Mouse (Mus musculus) liver, adult 2 months (tissue): ENCODE results near the gene Atp1b2. TPM values are rescaled to one million over a fixed set of nuclear protein-coding genes. Genes with fewer than 3 reads are reported as not detected.

Experiments
- DNase-seq: peaks from one replicate; pipeline ENCODE4 v3.0.0-alpha.2; 2011; ENCODE audit warnings: low read depth, low spot score; ENCODE audit errors: extremely low read depth
- H3K27ac ChIP-seq: fragments of 200-500 bp; replicated peaks from 2 replicates; pipeline ENCODE4 v1.5.1; 2012; ENCODE audit warnings: low read depth, mild to moderate bottlenecking, control low read depth, inconsistent platforms, low read length; ENCODE audit not compliant: insufficient read depth
- H3K27me3 ChIP-seq: fragments of 200-500 bp; 2 replicates; pipeline ENCODE4 v1.6.1; 2012; ENCODE audit warnings: mild to moderate bottlenecking, moderate library complexity, low read length, inconsistent platforms; ENCODE audit not compliant: control insufficient read depth, insufficient read depth
- H3K36me3 ChIP-seq: fragments of 200-500 bp; 2 replicates; pipeline ENCODE4 v1.6.1; 2012; ENCODE audit warnings: low read length, inconsistent platforms; ENCODE audit not compliant: control insufficient read depth, insufficient read depth
- H3K4me1 ChIP-seq: fragments of 200-500 bp; 2 replicates; pipeline ENCODE4 v1.6.1; 2011; ENCODE audit warnings: low read length; ENCODE audit not compliant: control insufficient read depth, insufficient read depth
- H3K4me3 ChIP-seq: fragments of 200-500 bp; 2 replicates; pipeline ENCODE4 v1.5.1; 2011; ENCODE audit warnings: low read depth, mild to moderate bottlenecking, control low read depth, low read length, moderate library complexity; ENCODE audit not compliant: insufficient read depth
- H3K79me2 ChIP-seq: fragments of 200-500 bp; 2 replicates; pipeline ENCODE4 v1.6.1; 2012; ENCODE audit warnings: inconsistent platforms, mild to moderate bottlenecking, low read length, moderate library complexity; ENCODE audit not compliant: control insufficient read depth, insufficient read depth
- H3K9ac ChIP-seq: fragments of 200-500 bp; 2 replicates; pipeline ENCODE4 v1.6.1; 2012; ENCODE audit warnings: low read depth, mild to moderate bottlenecking, control low read depth, inconsistent platforms, low read length
- CTCF ChIP-seq: fragments of 200-500 bp; IDR thresholded peaks from 2 replicates; pipeline ENCODE4 v1.5.1; 2011; ENCODE audit warnings: low read depth, low read length, control low read depth
- POLR2A ChIP-seq: fragments of 200-500 bp; IDR thresholded peaks from 2 replicates; pipeline ENCODE4 v1.6.1; 2011; ENCODE audit warnings: low read length, control low read depth; ENCODE audit not compliant: insufficient read depth; ENCODE audit errors: extremely low read depth
- whole genome bisulfite sequencing: fragments of 180-500 bp; shearing (Covaris S2); methylation state at CpG from one replicate; pipeline ENCODE4 v1.1.7; 2018; 5-methylcytosine and 5-hydroxymethylcytosine counted together
- polyA plus RNA-seq: library from polyadenylated mRNA; depleted of rRNA; stranded (reverse); fragments of >200 nt; gene quantifications from 2 replicates; pipeline ENCODE4 v1.2.3, GENCODE M21; 2012
- total RNA-seq: library from RNA; depleted of rRNA; stranded (reverse); fragments of >200 nt; gene quantifications from 2 replicates; pipeline ENCODE4 v1.2.3, GENCODE M21; 2014

The Atp1b2 gene
- total and polyA plus RNA-seq, 2 experiments: 0.18 to 0.40 TPM

DNA sequence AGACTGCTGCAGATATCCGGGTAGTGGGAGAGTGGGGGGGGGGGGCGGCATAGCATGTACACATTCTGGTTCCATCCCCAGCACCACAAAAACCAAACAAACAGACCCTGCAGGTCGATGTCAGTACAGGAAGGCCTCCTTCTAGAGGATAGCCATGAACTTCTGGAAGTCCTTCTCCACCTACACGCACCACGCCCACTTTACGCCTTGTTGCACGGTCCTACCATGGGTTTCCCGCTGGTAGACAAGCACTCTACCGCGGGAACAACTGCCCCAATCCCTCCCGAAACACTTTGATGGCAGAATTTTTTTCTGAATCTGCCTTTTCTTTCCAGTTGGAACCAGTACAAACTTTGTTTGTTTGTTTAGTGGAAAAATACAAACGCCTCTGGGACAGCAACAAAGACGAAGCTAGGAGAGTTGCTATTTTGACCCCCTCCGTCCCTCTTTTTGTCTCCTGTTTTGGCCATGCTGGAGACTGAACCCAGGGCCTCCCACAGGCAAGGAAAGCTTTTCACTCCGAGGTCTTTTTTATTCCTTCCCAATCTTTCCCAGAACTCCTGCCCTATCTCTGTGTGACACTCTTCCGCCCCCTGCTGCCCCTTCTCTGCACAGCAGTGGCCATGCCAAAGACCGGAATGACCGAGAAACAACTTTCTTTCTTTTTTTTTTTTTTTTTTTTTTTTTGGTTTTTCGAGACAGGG, 8.0 kb upstream of the Atp1b2 start:
- no peak overlapping the region for H3K4me3 ChIP-seq
- peak; percentile 51 for DNase-seq
- H3K79me2 ChIP-seq: no peaks in the 10 kb centered on the region
- H3K36me3 ChIP-seq: no peaks in the 10 kb centered on the region
- WGBS: 9% methylated on average over 19 of the region's 19 CpGs
- no peak overlapping the region for H3K27ac ChIP-seq
- 0 out of 2 replicates have a peak overlapping the region, but pooled peaks have one; percentile 37 for H3K9ac ChIP-seq
- TF ChIP-seq POLR2A (no peak), CTCF (peak; percentile 89)
- H3K27me3 ChIP-seq: no peaks in the 10 kb centered on the region
- H3K4me1 ChIP-seq: no peaks in the 10 kb centered on the region

DNA sequence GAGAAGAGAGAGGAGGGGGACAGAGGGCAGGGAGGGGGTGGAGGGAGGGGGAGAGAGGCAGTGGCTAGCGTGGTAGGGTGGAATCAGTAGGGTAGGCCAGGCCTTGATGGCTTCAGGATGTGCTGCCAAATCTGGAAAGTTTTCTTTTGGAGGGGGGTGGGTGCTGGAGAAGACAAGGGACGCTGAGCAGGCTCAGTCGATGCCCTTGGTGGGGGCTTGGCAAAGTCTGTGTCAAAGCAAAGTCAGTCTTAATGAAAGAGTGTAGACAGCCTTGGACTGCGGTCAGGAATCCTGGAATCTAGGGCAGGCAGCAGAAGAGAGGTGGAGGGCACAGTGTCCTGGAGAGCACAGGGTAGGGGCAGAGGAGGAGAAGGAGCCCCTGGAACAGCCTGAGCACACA, 5.2 kb upstream of the Atp1b2 start:
- H3K27me3 ChIP-seq: peaks cover 2% of the 10 kb centered on the region; the same call in 1 of the 2 replicates
- H3K79me2 ChIP-seq: no peaks in the 10 kb centered on the region
- H3K4me1 ChIP-seq: no peaks in the 10 kb centered on the region
- TF ChIP-seq CTCF (no peak), POLR2A (no peak)
- H3K9ac ChIP-seq: no peak overlapping the region
- no peak overlapping the region for H3K27ac ChIP-seq
- H3K36me3 ChIP-seq: no peaks in the 10 kb centered on the region
- DNase-seq: no peak
- WGBS: 80% methylated on average over 4 of the region's 4 CpGs
- H3K4me3 ChIP-seq: no peak overlapping the region

- TF ChIP-seq POLR2A: no peak
- no peak for TF ChIP-seq CTCF
- no peak overlapping the region for H3K9ac ChIP-seq
- 77% methylated on average over 7 of the region's 7 CpGs for WGBS
- H3K4me1 ChIP-seq: peaks cover 4% of the 10 kb centered on the region; the same call in 1 of the 2 replicates
- DNase-seq: no peak
- no peak overlapping the region for H3K27ac ChIP-seq
- peaks cover 10% of the 10 kb centered on the region for H3K27me3 ChIP-seq
- H3K36me3 ChIP-seq: no peaks in the 10 kb centered on the region
- no peaks in the 10 kb centered on the region for H3K79me2 ChIP-seq
- no peak overlapping the region for H3K4me3 ChIP-seq
Observed at GRCm38 (mm10) chr11:69609416-69609815, 3.7 kb upstream of the Atp1b2 start.

DNA sequence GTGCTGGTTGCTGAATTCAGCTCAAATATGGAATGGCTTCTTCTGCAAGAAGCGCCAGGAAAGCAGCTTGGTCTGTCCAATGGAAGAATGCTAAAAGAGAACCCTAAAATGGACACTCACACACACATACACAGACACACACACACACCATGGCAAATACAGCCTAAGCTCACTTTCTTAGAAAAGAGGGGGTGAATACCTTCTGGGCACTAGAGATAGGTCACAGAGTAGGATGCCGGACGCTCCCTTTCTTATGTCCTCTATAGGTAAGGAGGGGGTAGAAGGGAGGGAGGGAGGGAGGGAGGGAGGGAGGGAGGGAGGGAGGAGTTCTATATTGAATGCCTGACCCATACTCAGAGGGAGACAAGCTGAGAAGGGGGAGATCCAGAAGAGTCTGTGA, 2.8 kb upstream of the Atp1b2 start:
- Histone ChIP-seq H3K27ac (no peak overlapping the region), H3K79me2 (no peaks in the 10 kb centered on the region), H3K27me3 (peaks cover 10% of the 10 kb centered on the region), H3K36me3 (no peaks in the 10 kb centered on the region), H3K4me3 (no peak overlapping the region), H3K9ac (no peak overlapping the region), H3K4me1 (peaks cover 4% of the 10 kb centered on the region; the same call in 1 of the 2 replicates)
- DNase-seq: no peak
- 87% methylated on average over 3 of the region's 3 CpGs for WGBS
- TF ChIP-seq POLR2A (no peak), CTCF (no peak)

DNA sequence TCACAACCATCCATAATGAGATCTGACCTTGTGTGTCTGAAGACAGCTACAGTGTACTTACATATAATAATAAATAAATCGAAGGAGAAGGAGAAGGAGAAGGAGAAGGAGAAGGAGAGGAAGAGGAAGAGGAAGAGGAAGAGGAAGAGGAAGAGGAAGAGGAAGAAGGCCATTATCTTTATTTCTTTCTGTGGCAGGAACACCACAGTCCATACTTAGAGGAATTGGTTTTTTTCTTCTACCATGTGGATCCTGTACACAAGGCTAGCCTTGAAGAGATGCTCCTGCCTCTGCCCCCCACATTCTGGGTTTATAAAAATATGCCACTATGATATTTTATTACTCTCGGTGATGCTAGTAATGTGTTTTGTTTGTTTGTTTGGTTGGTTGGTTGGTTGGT, 1.1 kb upstream of the Atp1b2 start:
- TF ChIP-seq CTCF (no peak), POLR2A (no peak)
- Histone ChIP-seq H3K79me2 (no peaks in the 10 kb centered on the region), H3K4me3 (no peak overlapping the region), H3K27ac (no peak overlapping the region), H3K9ac (no peak overlapping the region), H3K4me1 (peaks cover 4% of the 10 kb centered on the region; the same call in 1 of the 2 replicates), H3K27me3 (peaks cover 10% of the 10 kb centered on the region), H3K36me3 (no peaks in the 10 kb centered on the region)
- WGBS: 68% methylated on average over 2 of the region's 2 CpGs
- no peak for DNase-seq

DNA sequence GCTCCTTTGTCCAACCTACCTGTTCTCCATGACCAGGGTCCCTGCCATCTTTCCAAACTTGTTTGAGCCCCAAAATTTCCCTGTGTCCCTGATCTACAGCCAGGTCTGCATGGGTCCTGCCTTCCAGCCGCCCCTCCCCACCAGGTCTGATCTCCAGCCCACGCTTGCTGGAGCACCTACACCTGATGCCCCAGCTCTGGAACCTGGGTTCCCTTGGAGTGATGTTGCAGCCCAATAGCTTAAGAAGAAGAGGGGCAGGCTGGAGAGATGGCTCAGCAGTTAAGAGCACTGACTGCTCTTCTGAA, 701 bp upstream of the Atp1b2 start:
- 94% methylated on average over 2 of the region's 2 CpGs for WGBS

More for the DNA sequence above, 701 bp upstream of the Atp1b2 start:
- no peaks in the 10 kb centered on the region for H3K36me3 ChIP-seq
- H3K9ac ChIP-seq: no peak overlapping the region
- H3K27ac ChIP-seq: no peak overlapping the region
- H3K27me3 ChIP-seq: peaks cover 10% of the 10 kb centered on the region
- TF ChIP-seq CTCF (no peak), POLR2A (no peak)
- no peak overlapping the region for H3K4me3 ChIP-seq
- H3K4me1 ChIP-seq: peaks cover 4% of the 10 kb centered on the region; the same call in 1 of the 2 replicates
- H3K79me2 ChIP-seq: no peaks in the 10 kb centered on the region
- no peak for DNase-seq
